Mouse (Mus musculus) lung, adult 2 months (tissue): Measurements from ENCODE around the gene Yipf3.

Experiments
- CTCF ChIP-seq: fragments of 200-500 bp; IDR thresholded peaks from 2 replicates; pipeline ENCODE4 v1.5.1; 2011; ENCODE audit warnings: mild to moderate bottlenecking, low read length, control low read depth; ENCODE audit not compliant: insufficient read depth
- POLR2A ChIP-seq: fragments of 200-500 bp; IDR thresholded peaks from 2 replicates; pipeline ENCODE4 v1.6.1; 2011; ENCODE audit warnings: low read depth, mild to moderate bottlenecking, control low read depth, low read length, borderline replicate concordance; ENCODE audit errors: extremely low read depth

GRCm38 (mm10) chr17:46275506-46275905 is 27.6 kb downstream of the Yipf3 start:
- TF ChIP-seq CTCF (no peak), POLR2A (no peak)
